Mouse (Mus musculus) embryonic facial prominence, embryonic 14.5 days (tissue): ENCODE results near the gene Tssk6. TPM values are rescaled to one million over a fixed set of nuclear protein-coding genes. Genes with fewer than 3 reads are reported as not detected.

Experiments used
- polyA plus RNA-seq: library from polyadenylated mRNA; unstranded; fragments of >200 nt; fragmentation: Nextera tagmentation; extraction: Ambion mirVana; gene quantifications from 2 replicates; pipeline ENCODE4 v1.2.1, GENCODE M21; 2014

Gene Tssk6
- polyA plus RNA-seq, 1 experiment from 2014 or later: 2.5 TPM

Other genes with a start within 250 kb of the Tssk6 start
- 1.5 and 1.8 TPM in 2 replicates for gene Zfp964, start 247.7 kb upstream of the Tssk6 start, polyA plus RNA-seq
- gene Zfp869, start 191.5 kb upstream of the Tssk6 start, polyA plus RNA-seq: 24.7 and 30.1 TPM in 2 replicates
- gene Zfp963, start 152.2 kb upstream of the Tssk6 start, polyA plus RNA-seq: 6.4 and 8.3 TPM in 2 replicates
- gene Gm20422, start 127.3 kb upstream of the Tssk6 start, polyA plus RNA-seq: 0.22 and 0.43 TPM in 2 replicates
- 41.8 and 42.9 TPM in 2 replicates for gene Atp13a1, start 111.0 kb upstream of the Tssk6 start, polyA plus RNA-seq
- gene Zfp866, start 111.0 kb upstream of the Tssk6 start, polyA plus RNA-seq: 26.0 and 29.9 TPM in 2 replicates
- gene Gmip, start 93.5 kb upstream of the Tssk6 start, polyA plus RNA-seq: 7.0 and 8.6 TPM in 2 replicates
- gene Lpar2, start 79.8 kb upstream of the Tssk6 start, polyA plus RNA-seq: 0.86 and 0.92 TPM in 2 replicates
- gene Pbx4, start 69.7 kb upstream of the Tssk6 start, polyA plus RNA-seq: 8.4 and 9.0 TPM in 2 replicates
- gene Cilp2, start 14.5 kb upstream of the Tssk6 start, polyA plus RNA-seq: 1.1 and 1.3 TPM in 2 replicates
- gene Ndufa13, start 374 bp downstream of the Tssk6 start, polyA plus RNA-seq: 185 and 201 TPM in 2 replicates
- 3.6 and 3.8 TPM in 2 replicates for gene Yjefn3, start 528 bp downstream of the Tssk6 start, polyA plus RNA-seq
- 49.4 and 50.4 TPM in 2 replicates for gene Gatad2a, start 94.2 kb downstream of the Tssk6 start, polyA plus RNA-seq
- 45.8 and 49.1 TPM in 2 replicates for gene Mau2, start 140.6 kb downstream of the Tssk6 start, polyA plus RNA-seq
- gene Sugp1, start 140.6 kb downstream of the Tssk6 start, polyA plus RNA-seq: 25.1 and 33.5 TPM in 2 replicates
- gene Tm6sf2, start 170.7 kb downstream of the Tssk6 start, polyA plus RNA-seq: 0.47 and 1.1 TPM in 2 replicates
- gene Hapln4, start 181.3 kb downstream of the Tssk6 start, polyA plus RNA-seq: 0.34 and 0.53 TPM in 2 replicates
- gene Ncan, start 218.7 kb downstream of the Tssk6 start, polyA plus RNA-seq: 1.1 and 1.2 TPM in 2 replicates
- gene Nr2c2ap, start 229.1 kb downstream of the Tssk6 start, polyA plus RNA-seq: 18.7 and 20.4 TPM in 2 replicates
- 13.0 and 17.1 TPM in 2 replicates for gene Rfxank, start 237.0 kb downstream of the Tssk6 start, polyA plus RNA-seq
- 45.1 and 54.0 TPM in 2 replicates for gene Borcs8, start 237.3 kb downstream of the Tssk6 start, polyA plus RNA-seq
- 4.9 and 5.1 TPM in 2 replicates for gene Mef2b, start 237.5 kb downstream of the Tssk6 start, polyA plus RNA-seq